Mouse (Mus musculus) yolk sac, embryonic 10.5 days (tissue): ENCODE measurements around the gene Rerg.

Experiments
- DNase-seq: peaks from one replicate; pipeline ENCODE4 v3.0.0-alpha.2; 2017; ENCODE audit warnings: low spot score

Rerg gene

DNA sequence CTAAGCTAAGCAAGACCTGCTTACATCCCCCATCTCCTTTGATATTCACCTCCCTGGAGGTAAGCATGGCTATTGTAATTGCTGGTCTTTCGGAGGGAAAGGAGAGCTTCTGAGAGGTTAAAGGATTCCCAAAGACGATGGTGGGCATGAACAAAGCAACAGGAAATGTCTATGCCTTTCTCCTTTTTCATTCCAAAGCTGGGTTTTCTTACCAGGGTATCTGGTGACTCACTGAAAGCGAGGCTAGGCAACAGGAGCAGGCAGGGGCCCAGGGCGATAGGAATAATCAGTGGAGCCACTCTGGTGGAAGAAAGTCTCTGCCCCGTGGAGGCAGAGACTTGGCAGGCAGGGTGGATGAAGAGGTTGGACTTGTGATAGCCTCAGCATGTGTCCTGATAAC lies at the start of gene Rerg:
Rerg (minus strand) TSS at position 272 of the 400 bp plus-strand sequence.
- DNase-seq, result no peak

DNA sequence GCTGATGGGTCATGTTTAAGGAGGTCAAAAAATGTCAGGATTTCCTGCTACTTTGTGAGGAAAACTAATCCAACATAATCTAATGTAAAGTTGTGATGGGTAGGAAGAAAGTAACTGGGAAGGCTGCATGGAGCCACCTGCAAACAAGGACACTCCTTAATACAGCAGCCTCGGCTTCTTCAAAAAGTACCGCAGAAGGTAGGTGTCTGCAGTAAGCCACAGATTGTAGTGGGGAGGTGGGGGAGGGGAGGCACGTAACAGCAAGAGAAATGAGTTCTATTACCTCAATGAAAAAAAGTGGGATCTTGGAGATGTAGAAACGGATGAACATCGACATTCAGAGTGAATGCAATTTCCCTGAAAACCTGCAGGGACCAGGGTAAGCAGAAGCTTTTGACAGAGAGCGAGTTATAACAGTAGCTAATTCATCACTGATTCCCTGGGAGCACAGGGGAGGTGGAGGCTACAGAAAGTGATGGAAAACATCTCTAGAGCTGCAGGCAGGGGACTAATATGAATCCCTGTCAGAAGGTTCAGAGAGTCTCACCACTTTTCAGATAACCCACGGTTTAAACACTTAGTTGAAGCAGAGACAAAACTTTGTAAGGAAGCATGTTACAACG lies 47.7 kb upstream of the Rerg start:
- DNase-seq, result no peak

DNA sequence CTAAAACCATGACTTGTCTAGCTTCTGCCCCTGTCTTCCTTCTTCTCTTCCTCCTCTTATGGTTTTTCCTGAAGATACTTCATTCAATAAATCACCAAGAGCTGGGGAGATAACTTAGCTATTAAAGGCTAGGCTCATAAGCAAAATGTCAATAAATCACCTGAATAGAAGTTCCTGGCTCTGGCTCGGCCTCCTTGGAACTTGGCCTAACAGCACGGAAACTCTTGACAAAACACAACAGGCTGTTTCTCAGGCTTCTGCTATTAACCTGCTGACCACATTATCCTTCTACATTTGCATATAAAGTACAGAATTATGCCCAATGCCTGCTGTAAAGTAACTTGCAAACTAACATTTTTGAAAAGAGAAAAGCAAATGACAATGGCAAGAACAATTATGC lies 41.1 kb upstream of the Rerg start:
- no peak for DNase-seq

GRCm38 (mm10) chr6:137210991-137211390 lies 40.7 kb upstream of the Rerg start:
- DNase-seq, result no peak

DNA sequence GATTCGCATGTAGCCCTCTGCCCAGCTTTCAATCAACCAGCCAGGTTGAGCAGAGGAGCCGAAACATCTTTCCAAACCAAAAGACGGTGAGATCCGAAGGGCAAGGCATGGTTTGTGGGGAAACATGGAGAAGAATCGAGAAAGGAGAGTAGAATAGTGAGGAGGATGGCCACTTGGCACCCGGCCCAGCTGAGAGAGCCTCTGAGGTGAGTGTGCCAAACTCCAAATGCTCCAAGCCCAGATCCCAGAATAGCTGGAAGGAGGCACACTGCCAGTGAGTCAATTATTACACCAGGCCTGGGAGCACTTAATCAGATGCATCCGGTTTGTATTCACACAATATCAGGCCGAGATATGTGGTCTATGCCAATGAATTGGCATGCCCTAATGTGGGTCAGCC lies 39.7 kb upstream of the Rerg start:
- DNase-seq, result no peak

- DNase-seq, result no peak
Observed at GRCm38 (mm10) chr6:137207126-137207525, 36.8 kb upstream of the Rerg start.

GRCm38 (mm10) chr6:137205662-137206400 lies 35.5 kb upstream of the Rerg start:
- no peak for DNase-seq

- DNase-seq, result no peak
Observed at GRCm38 (mm10) chr6:137202661-137203060, 32.4 kb upstream of the Rerg start.

DNA sequence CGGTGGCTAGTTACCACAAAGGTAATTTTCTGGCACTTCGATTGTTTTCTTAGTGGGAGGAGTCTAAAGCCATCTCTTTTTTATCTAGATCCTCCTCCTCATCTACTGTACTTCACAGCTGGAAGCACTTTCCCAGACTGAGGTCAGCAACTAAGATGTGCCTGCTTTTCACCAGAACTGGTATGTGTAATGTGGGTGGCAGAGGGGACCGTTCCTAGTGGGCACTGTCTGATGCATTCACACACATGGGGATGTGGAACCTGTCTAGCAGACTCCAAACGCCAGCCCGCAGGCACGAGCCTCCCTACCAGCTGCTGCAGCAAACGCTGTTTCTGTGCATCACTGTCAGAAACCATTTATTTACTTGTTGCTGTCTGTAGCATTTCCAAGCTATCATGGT lies 31.3 kb upstream of the Rerg start:
- DNase-seq, result no peak

GRCm38 (mm10) chr6:137201166-137201565 lies 30.9 kb upstream of the Rerg start:
- DNase-seq, result no peak

- peak; percentile 21 for DNase-seq
Observed at GRCm38 (mm10) chr6:137192063-137192462, 21.8 kb upstream of the Rerg start.

DNA sequence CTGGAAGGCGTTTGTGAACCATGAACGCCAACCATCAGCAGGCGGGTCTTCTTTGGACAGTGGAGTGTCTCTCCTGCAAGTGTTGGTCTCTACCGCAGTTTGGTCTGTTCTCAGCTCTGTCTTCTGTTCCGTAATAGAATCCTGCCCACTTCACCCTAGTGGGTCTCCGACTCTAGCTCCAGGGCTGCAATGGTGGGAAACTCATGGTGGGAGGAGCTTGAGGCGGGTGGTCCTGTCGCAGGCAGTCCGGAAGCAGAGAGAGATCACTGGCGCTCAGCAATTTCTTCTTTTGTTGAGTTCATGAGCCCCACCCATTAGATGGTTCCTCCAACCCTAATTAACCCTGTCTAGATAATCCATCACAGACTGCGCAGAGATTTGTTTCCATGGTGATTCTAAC lies 20.7 kb upstream of the Rerg start:
- no peak for DNase-seq

DNA sequence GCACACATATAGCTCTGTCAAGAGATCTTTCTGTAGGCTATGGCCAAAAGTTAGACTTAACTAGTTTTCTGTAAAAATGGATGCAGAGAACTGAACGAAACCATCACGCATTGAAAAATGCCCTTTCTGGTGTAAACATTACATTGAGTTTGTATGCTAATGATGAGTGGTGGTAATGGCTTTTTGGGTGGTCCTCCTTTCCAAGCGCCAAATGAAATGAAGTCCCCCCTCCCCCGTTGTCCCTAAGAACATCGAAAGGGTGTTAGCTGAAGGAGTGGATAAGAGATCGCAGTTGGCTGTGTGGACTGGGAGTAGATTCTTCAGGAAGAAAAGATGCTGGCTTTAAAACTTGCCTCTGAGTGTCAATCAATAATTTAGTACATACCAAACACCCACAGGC lies 20.3 kb upstream of the Rerg start:
- no peak for DNase-seq

- DNase-seq, result no peak
Observed at GRCm38 (mm10) chr6:137188375-137188926, 18.2 kb upstream of the Rerg start.

- DNase-seq, result no peak
Observed at GRCm38 (mm10) chr6:137187426-137187825, 17.1 kb upstream of the Rerg start.

DNA sequence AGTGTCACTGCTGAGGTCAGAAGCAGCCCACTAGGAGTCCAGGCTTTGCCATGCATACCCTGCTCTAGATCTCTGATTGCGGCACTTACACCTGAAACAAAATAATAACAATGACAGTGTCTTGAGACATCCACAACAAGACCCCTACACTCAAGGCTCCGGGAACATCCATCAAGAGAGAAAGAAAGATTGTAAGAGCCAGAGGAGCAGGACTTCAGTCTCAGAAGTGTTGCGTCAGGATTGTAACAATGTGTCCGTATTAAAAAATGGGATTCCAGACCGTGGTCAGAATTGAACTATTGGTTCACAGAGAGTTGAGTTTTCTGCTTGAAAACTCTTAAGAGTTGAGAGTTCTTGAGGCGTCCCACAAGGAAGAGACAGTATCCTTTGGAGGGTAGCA lies 10.3 kb upstream of the Rerg start:
- no peak for DNase-seq

- no peak for DNase-seq
Observed at GRCm38 (mm10) chr6:137180115-137180514, 9.8 kb upstream of the Rerg start.

DNA sequence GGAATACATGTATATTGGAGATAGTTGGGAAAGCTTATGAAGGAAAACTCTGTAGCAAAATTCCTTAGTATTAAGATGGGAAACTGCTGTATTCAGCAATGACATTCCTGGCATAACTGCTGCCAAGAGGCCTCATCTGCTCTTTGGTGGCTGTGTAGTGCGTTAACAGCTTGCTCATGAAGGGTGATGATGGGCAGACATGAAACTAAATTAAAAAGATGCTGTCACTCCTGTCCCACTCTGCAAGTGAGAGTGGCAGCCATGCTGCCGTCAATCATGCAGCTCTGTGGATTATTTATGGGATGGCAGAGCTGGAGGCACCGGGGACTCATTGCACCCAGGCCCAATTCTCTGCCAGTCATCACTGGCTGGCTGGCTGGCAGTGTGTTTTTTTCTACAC lies 8.7 kb upstream of the Rerg start:
- DNase-seq, result no peak

GRCm38 (mm10) chr6:137170646-137171045 lies 349 bp upstream of the Rerg start:
- no peak for DNase-seq

DNA sequence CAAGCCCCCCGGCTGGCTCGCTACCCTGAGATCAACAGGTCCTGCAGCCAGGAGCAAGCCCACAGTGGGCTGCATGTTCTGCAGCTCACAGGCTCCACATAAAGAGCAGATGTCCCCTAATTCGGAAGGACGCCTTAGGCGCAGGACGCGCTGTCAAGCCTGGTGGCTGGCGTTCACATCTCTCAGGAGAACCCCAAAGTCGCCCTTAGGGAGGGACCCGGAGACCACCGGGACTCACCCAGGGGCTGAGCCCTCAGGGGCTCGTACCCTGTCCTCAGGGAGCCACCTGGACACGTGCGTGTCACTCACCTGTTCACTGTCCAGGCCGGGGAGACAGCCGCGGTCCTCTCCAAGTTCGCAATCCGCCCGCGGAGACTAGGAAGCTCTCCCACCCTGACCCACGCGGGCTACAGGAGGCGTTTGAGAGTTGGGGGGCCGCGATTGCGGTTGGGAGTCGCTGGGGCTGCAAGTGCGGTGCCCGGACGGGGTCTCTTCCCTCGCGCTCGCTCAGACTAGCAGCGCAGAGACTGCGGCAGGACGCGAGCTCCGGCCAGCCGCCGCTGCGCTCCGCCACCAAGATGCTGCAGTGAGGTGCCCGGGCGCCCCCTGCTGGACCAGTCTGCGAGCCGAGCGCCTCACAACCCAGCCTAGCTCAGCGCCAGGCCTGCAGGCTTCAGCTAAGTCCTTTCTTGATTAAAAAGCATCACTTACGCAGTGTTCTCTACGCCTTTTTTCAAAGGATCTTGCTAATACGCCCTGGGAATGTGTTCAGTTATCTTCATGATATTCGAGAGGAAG lies 927 bp downstream of the Rerg start:
- peak; percentile 80 for DNase-seq

DNA sequence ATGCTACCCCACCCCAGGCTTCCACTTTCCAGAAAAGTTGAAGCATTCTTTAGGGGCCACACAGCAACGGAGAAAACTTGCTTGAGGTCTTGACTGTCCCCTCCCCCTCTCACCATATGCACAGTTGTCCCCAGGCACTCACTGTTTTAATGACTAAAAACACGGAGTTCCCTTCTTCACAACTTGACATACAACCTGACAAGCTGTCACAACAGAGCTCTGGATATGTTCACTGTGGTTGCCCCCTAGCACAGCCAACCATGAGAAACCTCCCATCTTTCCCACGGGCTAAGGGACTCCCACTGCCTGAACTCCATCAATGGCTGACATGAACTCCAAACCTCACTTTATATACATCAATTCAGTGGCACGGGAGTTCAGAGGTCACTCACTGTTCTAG lies 3.5 kb downstream of the Rerg start:
- no peak for DNase-seq

GRCm38 (mm10) chr6:137163571-137163970 lies 6.7 kb downstream of the Rerg start:
- no peak for DNase-seq

- DNase-seq, result no peak
Observed at GRCm38 (mm10) chr6:137163061-137163460, 7.2 kb downstream of the Rerg start.
